Mouse (Mus musculus) C2C12 (cell line): Measurements from ENCODE around the gene Isca2. TPM values are rescaled to one million over a fixed set of nuclear protein-coding genes. Genes with fewer than 3 reads are reported as not detected.

Experiments
- H3K27me3 ChIP-seq: one replicate; pipeline ENCODE4 v1.6.1; 2011; ENCODE audit not compliant: control insufficient read depth, insufficient read depth, insufficient read length
- H3K36me3 ChIP-seq: one replicate; pipeline ENCODE4 v1.6.1; 2011; ENCODE audit not compliant: control insufficient read depth, insufficient read depth
- H3K4me3 ChIP-seq: one replicate; pipeline ENCODE4 v1.5.1; 2011; ENCODE audit warnings: mild to moderate bottlenecking, control low read depth; ENCODE audit not compliant: poor library complexity, insufficient read depth, severe bottlenecking
- H3K79me2 ChIP-seq: one replicate; pipeline ENCODE4 v1.6.1; 2011; ENCODE audit not compliant: control insufficient read depth, insufficient read depth
- H3K79me3 ChIP-seq: one replicate; pipeline ENCODE4 v1.6.1; 2011; ENCODE audit warnings: low read depth, control low read depth
- H3ac ChIP-seq: one replicate; pipeline ENCODE3; 2011; ENCODE audit warnings: low read depth; ENCODE audit not compliant: control insufficient read depth, insufficient read length
- CEBPB ChIP-seq: IDR thresholded peaks from one replicate; pipeline ENCODE4 v1.6.1; 2011; ENCODE audit warnings: low read depth, mild to moderate bottlenecking, control low read depth, moderate library complexity
- CTCF ChIP-seq: IDR thresholded peaks from one replicate; pipeline ENCODE4 v1.5.1; 2011; ENCODE audit not compliant: control insufficient read depth, insufficient read depth, insufficient read length
- FOSL1 ChIP-seq: IDR thresholded peaks from one replicate; pipeline ENCODE4 v1.8.0; 2011; ENCODE audit warnings: mild to moderate bottlenecking, low read length; ENCODE audit not compliant: poor library complexity, insufficient read depth, severe bottlenecking
- MAX ChIP-seq: IDR thresholded peaks from one replicate; pipeline ENCODE4 v1.6.1; 2011; ENCODE audit warnings: mild to moderate bottlenecking, control low read depth
- MYOD1 ChIP-seq: IDR thresholded peaks from one replicate; pipeline ENCODE4 v1.6.1; 2011; ENCODE audit warnings: low read depth; ENCODE audit not compliant: control insufficient read depth, insufficient read length
- MYOG ChIP-seq: IDR thresholded peaks from one replicate; pipeline ENCODE4 v1.6.1; 2011; ENCODE audit not compliant: control insufficient read depth, insufficient read length; ENCODE audit errors: extremely low read depth
- USF1 ChIP-seq: IDR thresholded peaks from one replicate; pipeline ENCODE4 v1.6.1; 2011; ENCODE audit warnings: low read depth, mild to moderate bottlenecking, control low read depth, moderate library complexity
- polyA plus RNA-seq: library from polyadenylated mRNA; unstranded; fragments of >200 nt; fragmentation: generic; extraction: Trizol; gene quantifications from one replicate; pipeline ENCODE4 v1.2.1, GENCODE M21; 2012; ENCODE audit warnings: missing spikeins

Gene Isca2
- polyA plus RNA-seq, 1 experiment = 44.1 TPM

- H3K4me3 ChIP-seq = no peak overlapping the region
- H3K36me3 ChIP-seq = peaks cover 47% of the 10 kb centered on the region
- no peak overlapping the region for H3ac ChIP-seq
- H3K79me2 ChIP-seq = no peaks in the 10 kb centered on the region
- TF ChIP-seq MAX (no peak), CTCF (no peak), MYOG (no peak), USF1 (no peak), FOSL1 (no peak), MYOD1 (no peak), CEBPB (no peak)
- H3K27me3 ChIP-seq = no peaks in the 10 kb centered on the region
- no peaks in the 10 kb centered on the region for H3K79me3 ChIP-seq
Measured at GRCm38 (mm10) chr12:84755008-84755695, 17.9 kb upstream of the Isca2 start.

- TF ChIP-seq FOSL1 (no peak), MYOD1 (no peak)
- no peak overlapping the region for H3ac ChIP-seq
- peaks cover 4% of the 10 kb centered on the region for H3K79me2 ChIP-seq
- peaks cover 55% of the 10 kb centered on the region for H3K36me3 ChIP-seq
- H3K79me3 ChIP-seq = no peaks in the 10 kb centered on the region
- no peak overlapping the region for H3K4me3 ChIP-seq
- no peaks in the 10 kb centered on the region for H3K27me3 ChIP-seq
Measured at GRCm38 (mm10) chr12:84756016-84756415, 17.0 kb upstream of the Isca2 start.

DNA sequence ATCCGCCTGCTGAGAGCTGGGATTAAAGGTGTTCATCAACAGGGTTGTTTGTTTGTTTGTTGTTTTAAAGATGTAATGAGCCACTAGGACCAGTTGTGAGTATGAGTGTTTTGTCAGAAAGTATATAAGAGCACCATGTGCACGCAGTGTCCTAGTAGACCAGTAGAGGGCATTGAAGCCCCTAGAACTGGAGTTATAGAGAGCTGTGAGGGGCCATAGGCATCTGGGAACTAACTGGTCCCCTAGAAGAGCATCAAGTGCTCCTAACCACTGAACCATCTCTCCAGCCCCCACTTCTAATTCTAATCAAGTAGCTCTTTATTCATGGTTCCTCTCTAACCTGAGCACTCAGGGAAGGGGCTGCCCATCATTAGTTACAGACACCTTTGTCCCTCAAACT lies 14.0 kb upstream of the Isca2 start:
- TF ChIP-seq CTCF (no peak), FOSL1 (no peak), MYOG (no peak), MAX (no peak), MYOD1 (no peak), CEBPB (no peak), USF1 (no peak)
- Histone ChIP-seq H3K36me3 (peaks cover 84% of the 10 kb centered on the region), H3ac (no peak overlapping the region), H3K79me3 (peaks cover 8% of the 10 kb centered on the region), H3K79me2 (peaks cover 29% of the 10 kb centered on the region), H3K4me3 (no peak overlapping the region), H3K27me3 (no peaks in the 10 kb centered on the region)

DNA sequence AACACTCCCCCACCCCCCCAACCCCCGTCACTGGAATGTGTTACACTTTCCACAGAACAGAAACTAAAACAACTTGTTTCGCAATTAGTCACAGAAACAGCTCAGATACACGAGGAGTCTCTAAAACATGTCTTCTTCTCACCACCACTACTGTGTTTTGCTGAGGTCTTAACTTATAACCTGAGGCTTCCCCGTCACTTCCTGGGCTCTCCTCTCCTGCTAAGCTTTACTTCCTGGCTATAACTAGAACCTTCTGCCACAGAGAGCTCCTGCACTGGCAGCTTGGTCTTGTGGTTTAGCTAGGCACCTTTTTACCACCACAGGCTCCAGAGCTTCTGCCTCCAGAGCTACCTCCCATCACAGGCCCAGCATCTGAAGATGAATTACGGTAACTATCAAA lies 10.5 kb upstream of the Isca2 start:
- Histone ChIP-seq H3K79me3 (peaks cover 24% of the 10 kb centered on the region), H3ac (no peak overlapping the region), H3K36me3 (peaks cover 85% of the 10 kb centered on the region), H3K79me2 (peaks cover 50% of the 10 kb centered on the region), H3K27me3 (no peaks in the 10 kb centered on the region), H3K4me3 (no peak overlapping the region)
- TF ChIP-seq CEBPB (peak; percentile 71), FOSL1 (no peak)

- Histone ChIP-seq H3K79me3 (peaks cover 29% of the 10 kb centered on the region), H3K27me3 (no peaks in the 10 kb centered on the region), H3K4me3 (no peak overlapping the region), H3K79me2 (peaks cover 62% of the 10 kb centered on the region), H3K36me3 (peaks cover 85% of the 10 kb centered on the region), H3ac (no peak overlapping the region)
- TF ChIP-seq CTCF (no peak), FOSL1 (no peak), MYOD1 (no peak), USF1 (no peak), MYOG (no peak)
Measured at GRCm38 (mm10) chr12:84763577-84764218, 9.4 kb upstream of the Isca2 start.

DNA sequence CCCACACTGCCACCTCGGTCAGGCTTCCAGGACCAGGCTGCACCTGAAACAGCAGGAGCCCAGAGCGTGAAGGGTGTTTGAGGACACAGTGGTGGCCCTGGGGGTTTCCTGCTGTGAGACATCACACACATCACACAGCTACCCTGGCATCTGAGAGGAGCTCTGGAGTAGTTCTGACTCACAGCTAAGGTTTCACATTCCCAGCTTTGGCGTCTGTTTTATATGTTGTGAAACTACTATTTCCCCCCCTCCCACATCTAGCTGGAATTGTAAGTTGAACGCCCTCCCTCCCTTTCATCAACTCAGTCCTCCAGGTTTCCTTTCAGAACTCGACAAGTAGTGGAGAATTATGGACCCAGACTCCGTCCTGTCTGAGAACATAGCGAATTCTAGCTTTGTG lies 8.3 kb upstream of the Isca2 start:
- TF ChIP-seq FOSL1 = no peak
- TF ChIP-seq MYOD1 = no peak
- TF ChIP-seq USF1 = no peak
- TF ChIP-seq MYOG = no peak
- no peak for TF ChIP-seq MAX
- TF ChIP-seq CEBPB = no peak
- no peak for TF ChIP-seq CTCF
- Histone ChIP-seq H3K36me3 (peaks cover 84% of the 10 kb centered on the region), H3K27me3 (no peaks in the 10 kb centered on the region), H3ac (no peak overlapping the region), H3K79me2 (peaks cover 73% of the 10 kb centered on the region), H3K79me3 (peaks cover 36% of the 10 kb centered on the region), H3K4me3 (no peak overlapping the region)
